Mouse (Mus musculus): ENCODE data around the gene Commd7.

DNA sequence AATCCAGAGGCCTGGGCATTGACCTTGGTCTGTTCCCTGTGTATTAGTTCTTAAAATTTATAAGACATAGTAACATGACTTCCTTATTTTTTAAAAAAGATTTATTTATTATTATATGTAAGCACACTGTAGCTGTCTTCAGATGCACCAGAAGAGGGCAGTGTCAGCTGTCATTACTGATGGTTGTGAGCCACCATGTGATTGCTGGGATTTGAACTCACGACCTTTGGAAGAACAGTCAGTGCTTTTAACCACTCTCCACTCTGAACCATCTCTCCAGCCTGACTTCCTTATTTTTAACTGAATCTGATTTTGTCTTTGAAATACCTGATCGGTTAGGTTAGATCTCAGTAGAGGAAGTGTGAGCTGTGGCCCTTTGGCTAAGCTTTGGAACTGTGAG, 40.0 kb upstream of the Commd7 start:
- TF ChIP-seq CTCF (IDR thresholded peaks at IDR 0.05; ENCODE audit: insufficient read depth, low read depth, low read length) (no peak), POLR2A (IDR thresholded peaks at IDR 0.05; ENCODE audit: insufficient read depth, low read depth, low read length) (no peak)
